ENCODE assay signal across 8 mouse cellular contexts in the genomic region with DNA sequence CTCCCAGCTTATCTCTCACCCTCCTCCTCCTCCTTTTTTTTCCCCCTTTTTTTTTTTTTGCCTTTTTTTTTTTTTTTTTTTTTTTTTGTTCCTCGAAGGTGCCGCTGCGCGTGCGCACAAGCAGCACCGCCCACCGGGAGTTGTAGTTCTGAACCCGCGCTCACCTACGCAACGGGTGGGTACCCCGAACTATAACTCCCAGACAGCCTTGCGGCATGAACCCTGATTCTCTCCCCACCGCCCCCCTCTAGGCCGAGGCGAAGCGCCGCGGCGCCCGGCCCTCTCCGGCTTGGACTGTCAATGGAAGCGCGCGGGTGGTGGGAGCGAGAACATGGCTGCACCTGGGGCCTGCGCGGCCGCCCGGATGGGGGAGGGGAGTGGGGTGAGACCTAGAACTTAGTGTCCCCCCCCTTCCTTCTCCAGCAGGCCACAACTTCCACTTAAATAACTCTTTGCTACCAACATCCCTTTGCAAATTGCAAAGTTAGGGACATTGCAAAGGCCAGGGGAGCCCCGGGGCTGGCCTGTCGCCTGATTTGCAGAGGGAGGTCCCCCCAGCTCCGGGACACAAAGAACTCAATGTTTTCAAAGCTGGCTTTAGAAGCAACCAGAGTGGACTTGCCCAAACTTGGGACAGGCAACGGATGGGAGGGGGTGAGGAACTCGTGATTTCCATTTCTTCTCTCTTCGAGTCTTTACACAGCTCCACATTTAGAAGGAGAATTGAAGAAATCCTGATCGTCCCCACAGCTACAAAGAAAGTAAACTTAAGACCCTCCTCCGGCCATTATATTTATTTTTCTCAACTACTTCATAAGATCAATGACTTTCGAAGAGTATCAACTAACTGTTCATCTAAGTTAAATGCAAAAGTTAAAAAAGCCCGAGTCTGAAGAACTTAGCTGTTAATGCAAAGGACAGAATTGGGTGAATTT. TPM values are rescaled to one million over a fixed set of nuclear protein-coding genes. Genes with fewer than 3 reads are reported as not detected.
DNase-seq lines count a peak whose midpoint lies in the region; ATAC-seq and TF ChIP-seq lines count a peak whose summit lies in the region.

A gene (minus strand): TSS at position 73 of the 935 bp plus-strand sequence.

- TF ChIP-seq CTCF in kidney, postnatal 0 days (IDR thresholded peaks at IDR 0.05; ENCODE audit: low read depth) = peak; percentile 5; the same call in 1 of the 2 replicates

- H3K27me3 ChIP-seq in heart, embryonic 12.5 days (replicated peaks) = no peaks in the 10 kb centered on the region
- H3K27me3 ChIP-seq in kidney, postnatal 0 days (ENCODE audit: insufficient read depth, low read length) = no peaks in the 10 kb centered on the region
- H3K27me3 ChIP-seq in liver, embryonic 11.5 days (replicated peaks; ENCODE audit: control insufficient read depth, insufficient read depth, low read length) = no peaks in the 10 kb centered on the region
- H3K27me3 ChIP-seq in stomach, embryonic 14.5 days (ENCODE audit: control insufficient read depth, insufficient read depth, low read length) = no peaks in the 10 kb centered on the region

- peaks cover 45% of the 10 kb centered on the region for H3K4me1 ChIP-seq in heart, embryonic 12.5 days (replicated peaks)
- peaks cover 17% of the 10 kb centered on the region for H3K4me1 ChIP-seq in kidney, postnatal 0 days (replicated peaks; ENCODE audit: insufficient read depth, low read length)
- peaks cover 10% of the 10 kb centered on the region for H3K4me1 ChIP-seq in liver, embryonic 11.5 days (replicated peaks; ENCODE audit: control insufficient read depth, insufficient read depth, low read length)
- peaks cover 19% of the 10 kb centered on the region for H3K4me1 ChIP-seq in stomach, embryonic 14.5 days (ENCODE audit: control insufficient read depth, insufficient read depth, low read length)

- H3K36me3 ChIP-seq in heart, embryonic 12.5 days = peaks cover 17% of the 10 kb centered on the region
- peaks cover 10% of the 10 kb centered on the region; the same call in 1 of the 2 replicates for H3K36me3 ChIP-seq in kidney, postnatal 0 days (ENCODE audit: insufficient read depth, low read length)
- peaks cover 13% of the 10 kb centered on the region for H3K36me3 ChIP-seq in liver, embryonic 11.5 days (ENCODE audit: control insufficient read depth, insufficient read depth, low read length)
- H3K36me3 ChIP-seq in stomach, embryonic 14.5 days (ENCODE audit: control insufficient read depth, insufficient read depth, low read length) = peaks cover 15% of the 10 kb centered on the region

- peak within 1 kb of the TSS; percentile 99 for H3K9ac ChIP-seq in heart, embryonic 12.5 days
- H3K9ac ChIP-seq in kidney, postnatal 0 days (ENCODE audit: low read depth, low read length) = peak within 1 kb of the TSS; percentile 98
- H3K9ac ChIP-seq in liver, embryonic 11.5 days (ENCODE audit: low read depth, low read length) = peak within 1 kb of the TSS; percentile 89
- peak within 1 kb of the TSS; percentile 99 for H3K9ac ChIP-seq in stomach, embryonic 14.5 days (replicated peaks; ENCODE audit: low read depth, low read length)

- peak; percentile 85 for ATAC-seq in erythroid progenitor cell, adult 5-6 weeks (replicated peaks; ENCODE audit: low FRiP score, poor library complexity, severe bottlenecking)
- peak; percentile 92 for ATAC-seq in heart, embryonic 12.5 days (ENCODE audit: insufficient number of reproducible peaks, low FRiP score)
- peak; percentile 78 for ATAC-seq in kidney, postnatal 0 days (replicated peaks; ENCODE audit: low FRiP score, low read depth)
- peak; percentile 89 for ATAC-seq in liver, embryonic 11.5 days (replicated peaks; ENCODE audit: low FRiP score)
- ATAC-seq in stomach, embryonic 14.5 days (ENCODE audit: insufficient number of reproducible peaks, insufficient read depth, low FRiP score, low read depth) = peak; percentile 93

- peak within 1 kb of the TSS; percentile 87 for H3K4me3 ChIP-seq in heart, embryonic 12.5 days
- peak within 1 kb of the TSS; percentile 85 for H3K4me3 ChIP-seq in kidney, postnatal 0 days (replicated peaks; ENCODE audit: low read depth, low read length)
- H3K4me3 ChIP-seq in liver, embryonic 11.5 days (ENCODE audit: low read depth, low read length) = peak within 1 kb of the TSS; percentile 76
- H3K4me3 ChIP-seq in stomach, embryonic 14.5 days (ENCODE audit: low read depth, low read length) = peak within 1 kb of the TSS; percentile 93

- no peaks in the 10 kb centered on the region for H3K9me3 ChIP-seq in heart, embryonic 12.5 days (replicated peaks)
- no peaks in the 10 kb centered on the region for H3K9me3 ChIP-seq in kidney, postnatal 0 days (replicated peaks; ENCODE audit: low read length)
- H3K9me3 ChIP-seq in liver, embryonic 11.5 days (ENCODE audit: control insufficient read depth, low read length) = no peaks in the 10 kb centered on the region
- H3K9me3 ChIP-seq in stomach, embryonic 14.5 days (ENCODE audit: control insufficient read depth, low read depth, low read length) = no peaks in the 10 kb centered on the region

- peak within 1 kb of the TSS; percentile 90 for H3K4me2 ChIP-seq in heart, embryonic 12.5 days
- H3K4me2 ChIP-seq in kidney, postnatal 0 days (ENCODE audit: low read length) = peak within 1 kb of the TSS; percentile 74
- peak within 1 kb of the TSS; percentile 93 for H3K4me2 ChIP-seq in liver, embryonic 11.5 days
- H3K4me2 ChIP-seq in stomach, embryonic 14.5 days (replicated peaks; ENCODE audit: low read depth, low read length) = peak within 1 kb of the TSS; percentile 60

- peak; percentile 96 for DNase-seq in CD4-positive helper T cell, adult 2 months (ENCODE audit: low read depth, low spot score)
- DNase-seq in brain, embryonic 18.5 days (ENCODE audit: low read depth, low spot score) = peak; percentile 97
- DNase-seq in kidney, postnatal 0 days (ENCODE audit: low spot score) = peak; percentile 99
- peak; percentile 96 for DNase-seq in liver, embryonic 11.5 days (ENCODE audit: low spot score)
- peak; percentile 94 for DNase-seq in naive thymus-derived CD4-positive, alpha-beta T cell, adult 2 months (ENCODE audit: low read depth)

- WGBS in heart, embryonic 12.5 days = 1% methylated on average over 40 of the region's 40 CpGs
- under 1% methylated on average over 40 of the region's 40 CpGs for WGBS in kidney, postnatal 0 days
- WGBS in liver, embryonic 11.5 days = under 1% methylated on average over 40 of the region's 40 CpGs
- under 1% methylated on average over 40 of the region's 40 CpGs for WGBS in stomach, embryonic 14.5 days

- peak within 1 kb of the TSS; percentile 100 for H3K27ac ChIP-seq in heart, embryonic 12.5 days (ENCODE audit: poor library complexity, severe bottlenecking)
- peak within 1 kb of the TSS; percentile 99 for H3K27ac ChIP-seq in kidney, postnatal 0 days
- peak within 1 kb of the TSS; percentile 98 for H3K27ac ChIP-seq in liver, embryonic 11.5 days (ENCODE audit: low read depth, low read length)
- peak within 1 kb of the TSS; percentile 100 for H3K27ac ChIP-seq in stomach, embryonic 14.5 days (ENCODE audit: low read length)

RNA-seq across cellular contexts. Expression of the gene that starts here (rescaled TPM):
- 20.2 and 37.3 TPM in 2 replicates for total RNA-seq in erythroid progenitor cell, adult 5-6 weeks (2015; ENCODE audit: low replicate concordance)
- total RNA-seq in erythroid progenitor cell, adult 5-6 weeks (2017; ENCODE audit: low replicate concordance) = 21.2 and 37.5 TPM in 2 replicates
- 157 and 165 TPM in 2 replicates for polyA plus RNA-seq in heart, embryonic 12.5 days (2016; fragmentation: Nextera tagmentation; extraction: Ambion mirVana)
- polyA plus RNA-seq in kidney, postnatal 0 days (2015; fragmentation: Nextera tagmentation; extraction: Ambion mirVana) = 145 and 157 TPM in 2 replicates
- 108 and 115 TPM in 2 replicates for polyA plus RNA-seq in liver, embryonic 11.5 days (2014; fragmentation: Nextera tagmentation; extraction: Ambion mirVana)
- polyA plus RNA-seq in stomach, embryonic 14.5 days (2014; fragmentation: Nextera tagmentation; extraction: Ambion mirVana) = 178 and 184 TPM in 2 replicates

Comparison
In these comparisons a context has a peak if more than half of its experiments do, and no peak if none do; other contexts are left out.
1. Peak in every context shown above with its lines: DNase-seq, ATAC-seq, H3K4me3 ChIP-seq and H3K27ac ChIP-seq.